Mouse (Mus musculus): ENCODE data around the gene Plk1.

Gene Plk1

GRCm38 (mm10) chr7:122196771-122197170 lies 37.5 kb downstream of the Plk1 start:
- DNase-seq: no peak

GRCm38 (mm10) chr7:122197306-122197705 lies 38.1 kb downstream of the Plk1 start:
- DNase-seq: peak; percentile 8

DNA sequence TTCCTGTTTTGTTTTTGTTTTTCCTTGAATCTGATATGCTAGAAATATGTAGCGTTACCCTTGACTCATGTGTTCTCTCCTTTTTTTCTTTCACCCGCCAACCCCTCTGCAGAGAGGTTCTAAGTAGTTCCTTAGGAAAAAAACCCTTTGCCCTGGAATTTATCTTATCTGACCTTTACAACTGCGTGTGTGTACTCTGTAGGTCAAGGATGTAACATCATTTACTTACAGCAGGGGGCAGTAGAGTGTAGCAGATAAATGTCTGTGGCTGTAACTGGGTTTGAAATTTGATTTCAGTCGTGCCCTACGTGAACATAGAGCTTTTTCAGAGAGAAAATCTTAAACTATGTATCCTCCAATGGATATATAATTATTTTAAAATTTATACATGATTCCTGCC lies 40.1 kb downstream of the Plk1 start:
- no peak for DNase-seq

GRCm38 (mm10) chr7:122203936-122204335 lies 44.7 kb downstream of the Plk1 start:
- no peak for DNase-seq

DNA sequence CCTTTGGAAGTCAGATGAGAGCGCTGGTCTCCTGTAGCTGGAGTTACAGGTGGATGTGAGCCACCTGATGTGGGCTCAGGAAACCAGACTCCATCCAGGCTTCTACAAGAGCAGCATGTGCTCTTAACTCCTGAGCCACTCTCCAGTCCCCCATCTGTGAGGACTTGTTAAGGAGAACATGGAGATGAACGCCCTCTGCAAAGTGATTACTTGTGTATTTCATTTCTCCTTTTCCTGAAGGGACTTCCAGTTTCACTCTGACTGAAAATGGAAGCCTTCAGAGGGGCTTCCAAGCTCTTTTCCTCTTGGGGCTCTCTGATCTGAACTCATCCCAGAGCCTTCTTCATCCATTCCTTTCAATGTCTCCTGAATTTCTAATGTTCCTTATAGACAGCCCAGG lies 46.9 kb downstream of the Plk1 start:
- no peak for DNase-seq

- no peak for DNase-seq
These were observed 49.2 kb downstream of the Plk1 start for GRCm38 (mm10) chr7:122208276-122209021.

DNA sequence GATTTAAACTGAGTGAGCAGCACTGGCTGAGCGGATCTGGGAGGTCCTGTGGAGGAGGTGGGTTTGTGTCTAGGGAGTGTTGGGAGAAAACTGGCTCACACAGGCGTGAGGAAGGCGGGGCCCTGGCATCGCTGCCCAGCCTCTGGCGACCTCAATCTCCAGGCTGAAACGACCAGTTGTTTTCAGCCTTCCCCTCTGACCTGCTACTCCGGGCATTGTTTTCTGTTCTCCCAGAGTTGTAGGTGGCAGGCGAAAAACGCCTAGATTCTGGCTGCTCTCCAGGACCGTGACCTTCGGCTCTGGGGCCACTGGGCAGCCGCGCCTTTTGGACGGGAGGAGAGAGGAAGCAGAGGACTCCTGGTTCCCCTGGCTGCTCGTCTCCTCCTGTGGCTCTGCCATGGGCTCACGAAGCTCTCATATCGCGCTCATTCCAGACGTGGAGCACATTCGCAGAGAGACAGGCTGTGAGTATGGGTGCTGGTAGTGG lies 60.1 kb downstream of the Plk1 start, which contains the start of gene Chp2:
TSS of gene Chp2 (plus strand) at position 182 of the 487 bp plus-strand sequence.
- DNase-seq: no peak
